Mouse (Mus musculus): ENCODE data around the gene Gramd1c.
A peak's percentile ranks its signal among the peaks of the same experiment; 100 is the strongest.

Gramd1c gene

DNA sequence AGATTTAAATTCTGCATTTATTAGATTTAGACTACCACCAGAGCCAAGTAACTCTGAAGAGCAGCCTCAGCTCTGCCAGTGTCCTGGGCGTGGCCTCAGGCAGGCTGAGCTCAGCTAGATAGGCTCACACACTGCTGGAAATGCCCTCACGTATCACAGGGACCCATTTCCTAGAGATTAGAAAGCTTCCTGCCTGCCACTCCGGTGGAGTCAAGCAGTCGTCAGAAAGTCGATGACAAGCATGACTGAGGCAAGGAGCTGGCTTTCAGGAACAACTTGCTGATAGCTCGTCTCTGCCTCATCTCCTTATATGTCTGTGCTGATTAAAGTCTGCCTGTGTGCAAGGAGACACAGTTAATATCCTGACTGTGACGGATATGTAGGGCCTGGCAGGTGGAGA is 44.8 kb downstream of the Gramd1c start:
- no peak for DNase-seq

DNA sequence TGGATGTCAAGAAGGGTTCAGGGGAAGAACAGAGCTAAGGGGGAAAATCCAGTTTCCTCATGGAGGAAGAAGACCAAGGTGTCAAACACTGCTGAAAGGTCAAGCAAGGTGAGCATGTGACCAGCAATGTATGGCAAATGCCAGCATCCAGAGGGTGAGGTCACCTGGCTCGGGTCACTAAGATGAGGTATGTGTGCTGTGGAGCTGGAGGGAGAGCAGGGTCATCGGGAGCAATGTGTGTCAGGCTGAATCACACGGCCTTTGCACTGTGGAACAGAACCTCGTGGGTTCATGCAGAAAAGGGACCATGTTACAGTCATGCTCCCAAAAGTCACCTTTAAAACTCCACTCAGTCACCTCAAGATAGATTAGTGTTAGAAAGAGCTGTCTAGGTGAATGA is 45.4 kb downstream of the Gramd1c start:
- no peak for DNase-seq

DNA sequence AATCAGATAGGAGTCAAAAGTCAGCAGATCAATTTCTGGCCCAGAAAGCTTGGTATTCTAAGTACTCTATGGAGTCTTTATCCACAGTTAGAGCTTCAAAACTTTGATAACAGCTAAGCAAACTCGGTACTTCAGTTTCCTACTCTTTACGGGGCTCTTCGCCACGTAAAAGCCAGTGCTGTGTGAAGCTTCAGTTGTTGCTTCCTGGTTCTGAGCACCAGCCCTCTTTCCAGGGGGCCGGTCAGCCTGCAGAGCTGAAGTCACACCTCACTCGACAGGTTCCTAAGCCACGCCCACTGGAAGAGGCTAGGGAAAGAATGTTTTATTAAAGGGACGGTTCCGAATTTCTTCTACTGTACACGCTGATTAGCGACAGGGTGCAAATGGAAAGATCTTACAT is 47.0 kb downstream of the Gramd1c start:
- DNase-seq = peak; percentile 75

DNA sequence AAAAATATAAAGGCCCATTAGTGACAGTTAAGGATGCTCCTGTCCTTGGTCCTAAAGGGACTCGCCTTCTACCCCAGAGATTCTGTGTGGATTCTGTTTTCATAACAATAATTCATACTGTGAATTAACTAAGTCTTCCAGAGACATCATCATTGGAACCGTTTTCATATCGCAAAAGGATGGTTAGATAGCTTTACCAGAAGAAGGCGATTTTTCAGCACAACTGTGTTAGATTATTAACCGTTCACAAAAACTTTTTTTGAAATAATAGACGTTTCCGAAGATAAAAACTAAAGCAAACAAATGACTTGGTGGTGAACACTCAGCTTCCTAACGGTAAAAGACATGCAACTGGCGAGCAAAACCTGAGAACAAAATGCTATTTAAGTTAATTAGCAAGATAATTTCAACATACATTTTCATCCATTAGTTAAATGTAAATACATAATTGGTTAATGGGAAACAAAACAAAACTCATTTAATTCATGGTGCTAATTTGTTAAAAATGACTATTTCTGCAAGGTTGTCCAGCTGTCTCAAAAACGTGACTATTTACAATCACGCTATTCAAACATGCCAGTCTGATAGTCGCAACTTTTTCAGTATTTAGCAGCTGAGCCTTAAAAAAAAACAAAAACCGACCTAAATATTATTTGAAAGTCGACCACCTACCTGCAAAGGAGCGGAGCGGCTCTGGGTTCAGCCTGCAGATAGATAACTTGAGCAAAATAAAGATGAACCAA is 47.6 kb downstream of the Gramd1c start:
- DNase-seq = no peak

DNA sequence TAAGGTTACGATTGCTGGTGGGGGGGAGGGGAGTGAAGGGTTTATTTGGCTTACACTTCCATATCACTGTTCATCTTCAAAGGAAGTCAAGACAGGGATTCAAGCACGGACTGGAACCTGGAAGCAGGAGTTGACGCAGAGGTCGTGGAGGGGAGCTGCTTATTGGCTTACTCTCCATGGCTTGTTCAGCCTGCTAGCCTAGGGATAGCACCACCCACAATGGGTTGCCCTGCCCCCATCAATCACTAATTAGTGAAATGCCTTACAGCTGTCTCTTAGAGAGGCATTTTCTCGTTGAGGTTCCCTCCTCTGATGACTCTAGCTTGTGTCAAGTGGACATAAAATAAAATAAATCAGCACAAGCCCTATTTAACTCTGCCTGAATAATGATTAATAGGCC is 52.1 kb downstream of the Gramd1c start:
- DNase-seq = no peak

DNA sequence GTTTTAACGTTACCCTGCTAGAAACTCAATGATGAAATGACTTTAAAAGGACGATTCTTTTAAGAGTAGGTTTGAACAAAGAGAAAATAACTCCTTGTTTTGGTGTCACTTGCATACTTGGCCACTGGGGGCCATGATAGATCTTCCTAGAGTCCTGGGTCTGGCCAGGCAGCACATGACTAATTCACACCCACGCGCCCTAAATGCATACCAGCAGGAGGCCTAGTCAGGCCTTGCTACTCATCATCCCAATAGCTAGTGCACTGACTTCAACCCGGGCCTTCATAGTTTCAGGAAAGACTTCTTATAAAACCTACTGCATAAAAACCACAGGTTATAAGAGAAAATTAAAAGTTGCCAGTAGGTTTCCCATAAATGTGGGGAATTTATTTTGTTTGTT is 61.1 kb downstream of the Gramd1c start:
- no peak for DNase-seq

DNA sequence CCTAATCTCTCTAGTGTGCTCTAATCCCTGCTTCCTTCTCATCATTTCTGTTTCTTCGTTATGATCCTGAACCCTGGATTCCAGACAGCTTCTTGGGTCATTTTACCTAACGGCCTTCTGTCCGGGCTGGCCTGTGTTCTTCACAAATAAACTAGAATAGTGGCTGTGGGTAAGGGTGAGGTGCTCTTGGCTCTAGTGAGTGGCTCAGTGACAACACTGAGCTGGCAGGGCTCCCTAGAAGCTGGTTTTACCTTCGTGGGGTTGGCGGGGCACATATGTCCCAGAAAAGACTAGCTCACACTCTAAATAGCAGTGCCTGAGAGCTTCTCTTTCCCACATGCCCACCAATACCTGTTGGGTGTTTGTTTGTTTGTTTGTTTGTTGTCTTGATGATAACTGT is 63.6 kb downstream of the Gramd1c start:
- no peak for DNase-seq

DNA sequence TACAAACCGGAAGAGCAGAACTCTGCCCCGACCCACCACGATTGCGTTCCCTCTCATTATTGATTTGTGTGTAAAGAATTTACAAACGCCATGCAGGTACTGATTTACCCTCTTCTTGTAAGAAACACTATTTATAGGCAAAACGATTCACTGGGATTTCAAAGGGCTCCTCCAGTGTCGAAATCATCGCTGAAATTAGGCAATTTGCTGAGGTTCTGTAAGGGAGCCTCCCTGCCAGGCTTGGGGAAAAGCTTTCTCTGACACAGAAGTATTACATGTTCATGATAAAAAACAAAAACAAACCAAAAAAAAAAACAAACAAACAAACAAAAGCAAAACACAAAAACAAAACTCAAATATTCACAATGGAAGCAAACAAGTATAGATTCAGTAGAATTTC is 64.0 kb downstream of the Gramd1c start:
- DNase-seq = no peak

DNA sequence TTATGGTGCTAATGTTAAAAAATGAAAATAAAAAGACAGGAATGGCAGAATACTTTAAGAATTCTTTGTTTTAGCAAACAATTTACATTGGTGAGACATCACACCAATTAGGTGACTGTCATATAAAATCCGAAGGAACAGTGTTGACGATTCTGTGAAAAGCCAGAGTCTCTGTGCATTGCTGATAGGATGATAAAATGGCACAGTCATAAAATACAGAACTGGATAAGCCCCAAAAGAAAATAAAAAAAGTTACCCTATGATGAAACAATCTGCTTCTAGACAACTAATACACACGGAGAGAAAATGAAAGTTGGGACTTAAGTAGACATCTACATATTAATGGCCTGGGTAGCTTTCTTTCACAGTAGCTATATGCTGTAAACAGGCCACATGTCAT is 68.5 kb downstream of the Gramd1c start:
- no peak for DNase-seq

DNA sequence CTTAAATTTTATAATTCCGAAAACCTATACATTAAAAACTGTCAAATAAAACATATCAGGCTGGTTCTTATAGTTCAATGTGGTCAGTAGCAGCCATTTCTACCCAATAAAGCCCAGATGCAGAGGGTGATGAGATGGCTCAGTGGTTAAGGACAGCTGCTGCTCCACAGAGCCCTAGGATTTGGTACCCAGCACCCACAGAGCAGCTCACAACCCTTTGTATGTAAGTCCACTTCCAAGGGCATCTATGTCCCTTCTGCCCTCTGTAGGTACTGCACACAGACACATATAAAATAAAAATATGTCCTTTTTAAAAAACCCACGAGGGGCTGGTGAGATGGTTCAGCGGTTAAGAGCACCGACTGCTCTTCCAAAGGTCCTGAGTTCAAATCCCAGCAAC is 76.8 kb downstream of the Gramd1c start:
- no peak for DNase-seq

DNA sequence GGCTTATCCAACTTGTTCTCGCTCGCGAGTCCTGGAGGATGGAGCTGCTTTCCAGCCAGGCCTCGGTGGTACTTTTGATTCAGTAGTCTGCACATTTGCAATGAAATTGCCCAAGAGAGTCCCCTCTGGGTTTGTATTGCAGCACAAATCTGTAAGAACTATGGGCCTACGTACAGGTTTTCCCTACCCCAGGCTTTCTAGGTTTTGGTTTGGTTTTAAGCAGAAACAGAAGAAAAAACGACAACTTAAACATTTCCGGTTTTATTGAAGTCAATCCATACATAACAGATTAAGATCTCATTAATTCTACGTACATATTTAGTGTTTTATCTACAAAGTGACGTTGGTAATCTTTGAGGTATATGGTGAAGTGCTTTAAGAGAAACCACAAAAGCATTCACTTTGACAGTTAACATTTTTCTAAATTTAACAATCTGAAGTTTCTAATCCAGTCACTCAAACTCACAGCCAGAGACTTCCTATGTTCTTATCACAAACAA is 83.0 kb downstream of the Gramd1c start:
- no peak for DNase-seq

DNA sequence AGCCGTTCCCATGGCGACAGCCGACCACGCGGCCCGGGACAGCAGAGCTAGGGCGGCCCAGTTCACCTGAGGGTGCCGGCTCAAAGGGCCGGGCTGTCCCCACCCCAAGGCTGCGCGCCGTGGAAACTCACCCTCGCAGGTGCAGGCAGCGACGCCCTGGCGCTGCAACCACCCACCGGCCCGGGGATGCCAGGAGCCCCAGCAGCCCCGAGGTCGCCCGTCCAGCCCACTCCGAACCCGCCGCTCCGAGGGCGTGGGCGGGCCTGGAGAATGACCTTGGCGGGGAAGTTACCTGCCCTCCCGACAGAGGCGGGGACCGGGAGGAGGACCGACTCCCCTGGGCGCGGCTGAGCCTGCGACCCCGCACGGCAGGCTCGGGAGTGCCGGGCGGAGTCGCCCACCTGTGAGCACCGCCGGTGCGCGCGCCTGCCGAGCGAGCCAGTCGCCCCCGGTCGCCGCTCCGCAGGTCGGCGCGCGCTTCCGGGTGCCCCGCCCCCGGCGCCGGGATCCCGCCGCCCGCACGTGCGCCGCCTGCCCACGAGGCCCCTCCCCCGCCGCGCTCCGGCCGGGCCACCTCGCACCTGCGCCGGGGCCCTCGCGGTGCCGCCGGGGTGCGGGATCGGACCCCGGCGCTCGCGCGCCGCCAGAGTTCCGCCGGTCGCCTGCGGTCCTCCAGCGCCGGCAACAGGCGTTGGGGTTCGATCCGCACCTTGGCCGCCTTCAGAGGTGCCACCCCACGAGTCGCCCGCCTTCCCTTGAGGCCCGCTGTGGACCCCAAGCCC is 83.6 kb downstream of the Gramd1c start, which contains the start of gene Zdhhc23:
Gene Zdhhc23, minus strand, starts transcription at position 464 of the 782 bp plus-strand sequence.
- DNase-seq = peak; percentile 68

DNA sequence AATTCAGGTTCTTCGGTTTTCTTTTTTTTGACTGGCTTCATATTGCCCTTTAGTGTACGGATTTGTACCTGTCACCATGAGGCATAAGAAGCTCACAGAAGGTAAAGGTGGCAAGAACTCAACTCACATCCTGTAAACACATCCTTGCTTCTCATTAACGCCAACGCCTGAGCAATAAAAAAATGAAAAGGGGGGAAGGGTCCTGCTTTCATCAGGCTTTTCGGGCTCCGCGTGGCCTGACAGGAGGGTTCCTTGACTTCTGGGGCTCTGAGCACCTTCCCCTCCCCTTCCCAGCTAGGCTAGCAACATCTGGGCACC is 84.2 kb downstream of the Gramd1c start:
- DNase-seq = no peak

DNA sequence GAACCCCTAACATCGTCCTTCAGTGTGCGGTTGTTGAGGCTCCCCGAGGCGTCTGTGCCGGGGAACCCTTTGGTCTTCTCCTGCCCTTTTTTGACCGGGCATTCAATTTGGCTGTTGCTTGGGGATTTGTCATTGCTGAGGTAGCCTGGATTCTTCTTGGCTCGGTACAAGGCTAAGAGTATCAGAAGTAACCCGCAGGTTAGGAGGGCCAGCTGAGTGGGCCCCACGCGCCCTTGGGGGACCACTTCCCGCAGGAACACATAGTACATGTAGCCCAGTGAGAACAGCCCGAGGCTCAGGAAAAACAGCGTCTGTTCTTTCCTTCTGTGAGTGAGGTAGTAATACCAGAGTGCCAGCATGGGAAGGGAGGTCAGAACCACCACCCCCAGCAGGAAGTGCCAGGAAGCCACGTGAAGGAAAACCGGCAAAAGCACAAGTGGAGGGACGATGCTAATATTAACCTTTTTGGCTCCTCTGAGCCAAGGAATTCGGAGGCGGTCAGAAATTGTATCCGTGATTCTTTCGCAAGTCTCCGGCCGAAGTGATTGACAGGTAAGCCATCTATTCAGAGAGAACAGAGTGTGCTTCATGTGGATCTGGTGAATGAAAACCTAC is 89.4 kb downstream of the Gramd1c start:
- DNase-seq = no peak

DNA sequence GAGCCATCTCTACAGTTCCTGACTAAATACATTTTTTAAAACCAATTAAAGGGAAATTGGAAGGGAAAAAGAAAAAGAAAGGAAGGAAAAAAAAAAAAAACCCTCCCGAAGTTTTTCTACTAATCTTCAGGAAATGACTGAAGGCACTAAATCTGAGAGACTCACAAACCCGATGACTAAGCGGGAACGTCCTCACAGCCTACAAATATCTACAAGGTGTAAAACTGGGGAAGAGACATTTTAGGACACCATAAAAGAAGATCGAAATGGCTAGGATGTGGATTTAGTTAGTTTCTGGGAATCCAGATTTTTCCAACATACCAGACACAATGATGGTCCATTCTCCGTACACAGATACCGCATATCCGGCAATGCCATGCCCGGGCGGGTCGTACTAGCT is 90.0 kb downstream of the Gramd1c start:
- no peak for DNase-seq

DNA sequence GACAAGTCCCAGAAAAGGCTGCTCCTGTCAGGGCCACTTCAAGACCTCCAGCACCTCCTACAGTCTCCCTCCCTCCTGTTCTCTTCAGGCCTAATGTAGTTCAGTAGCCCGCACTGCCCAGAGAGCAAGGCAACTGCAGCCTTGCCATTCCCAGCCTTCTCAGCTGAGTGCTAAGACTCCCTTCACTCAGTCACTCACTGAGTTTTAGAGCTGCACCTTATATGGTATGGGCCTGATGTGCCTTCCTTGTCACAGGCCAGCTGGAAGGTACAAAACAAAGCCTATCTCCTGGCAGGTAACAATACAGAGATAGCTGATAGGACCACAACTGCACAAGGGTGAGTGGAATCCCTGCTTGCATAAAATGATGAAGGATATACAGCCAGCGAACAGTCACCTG is 90.8 kb downstream of the Gramd1c start:
- DNase-seq = no peak

DNA sequence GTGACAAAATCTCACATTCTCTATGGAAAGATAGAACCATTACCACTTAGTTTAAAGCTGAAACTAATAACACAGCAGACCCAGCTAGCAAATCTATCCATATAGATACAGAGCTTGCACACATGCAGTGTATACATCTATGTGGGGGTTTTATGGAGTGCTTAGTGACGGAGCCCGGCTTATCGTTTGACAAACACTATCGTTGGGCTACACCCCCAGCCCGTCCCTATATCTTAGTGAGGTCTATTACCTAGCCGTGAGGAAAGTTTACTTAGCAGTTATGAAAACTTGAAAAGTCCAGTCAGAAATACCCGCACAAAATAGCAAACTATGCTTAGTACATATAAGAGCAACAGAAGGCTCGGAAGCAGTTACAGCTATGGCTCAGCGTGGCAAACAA is 91.4 kb downstream of the Gramd1c start:
- DNase-seq = no peak

DNA sequence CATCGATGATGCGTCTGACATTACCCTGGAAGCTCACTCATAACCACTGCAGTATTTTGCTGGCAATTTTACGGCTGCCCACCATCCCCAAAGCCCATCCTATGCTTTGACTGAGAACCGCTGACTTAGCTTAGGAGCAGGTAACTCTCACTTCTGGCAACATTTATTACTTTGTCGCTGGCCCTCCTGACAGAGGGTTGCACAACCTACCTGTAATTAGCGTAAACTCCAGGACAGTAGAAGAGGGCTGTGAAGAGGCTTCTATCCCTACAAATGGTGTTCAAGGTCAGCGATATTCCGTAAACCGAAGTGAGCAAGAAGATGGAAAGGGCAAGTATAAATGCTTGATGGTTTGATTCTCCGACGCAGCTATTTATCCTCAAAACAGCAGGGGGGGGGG is 92.0 kb downstream of the Gramd1c start:
- no peak for DNase-seq

DNA sequence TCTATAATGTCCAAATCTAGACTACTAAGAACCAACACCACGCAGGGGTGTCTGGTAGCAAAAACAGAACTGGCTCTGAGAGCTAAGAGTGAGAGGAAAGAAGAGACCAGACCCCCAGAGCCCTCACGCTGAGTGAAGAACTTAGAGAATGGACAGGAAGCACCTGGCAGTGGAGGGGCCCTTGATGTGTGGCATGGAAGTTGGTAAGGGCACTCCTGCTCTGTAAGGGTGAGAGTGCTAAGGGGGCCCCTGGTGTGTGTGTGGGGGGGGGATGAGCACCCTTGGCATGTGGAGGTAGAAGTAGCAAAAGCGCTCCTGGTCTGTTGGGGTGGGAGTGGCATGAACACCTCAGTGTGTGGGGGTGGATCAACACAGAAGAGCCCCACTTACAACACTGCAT is 92.7 kb downstream of the Gramd1c start:
- no peak for DNase-seq

DNA sequence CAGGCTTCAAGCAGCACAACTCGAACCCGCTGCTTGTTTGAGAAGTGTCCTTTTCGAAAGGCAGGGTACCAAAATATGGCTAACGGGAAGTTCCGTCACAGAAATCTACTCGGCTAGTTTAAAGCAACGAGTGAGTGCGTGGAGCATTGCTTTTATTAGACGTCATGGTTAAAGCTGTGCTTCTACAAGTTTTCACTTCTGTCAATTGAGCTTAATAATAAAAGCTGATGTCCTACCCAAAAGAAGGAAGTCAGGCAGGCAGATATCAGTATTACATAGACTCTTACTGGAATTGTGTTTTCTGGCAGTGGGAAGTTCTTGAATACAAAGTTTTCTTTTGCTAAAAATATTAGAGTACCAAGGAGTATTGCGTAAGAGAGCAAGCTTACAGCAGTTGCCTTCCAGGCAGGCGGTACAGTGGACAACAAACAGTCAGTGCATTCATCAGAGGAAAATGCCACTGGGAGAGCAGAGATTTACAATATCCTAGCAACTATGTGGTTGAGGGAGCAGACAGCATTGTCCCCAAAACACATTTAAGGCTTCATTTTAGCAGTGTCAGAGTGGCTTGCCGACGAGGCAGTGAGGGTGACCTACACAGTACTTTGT is 97.3 kb downstream of the Gramd1c start:
- no peak for DNase-seq

DNA sequence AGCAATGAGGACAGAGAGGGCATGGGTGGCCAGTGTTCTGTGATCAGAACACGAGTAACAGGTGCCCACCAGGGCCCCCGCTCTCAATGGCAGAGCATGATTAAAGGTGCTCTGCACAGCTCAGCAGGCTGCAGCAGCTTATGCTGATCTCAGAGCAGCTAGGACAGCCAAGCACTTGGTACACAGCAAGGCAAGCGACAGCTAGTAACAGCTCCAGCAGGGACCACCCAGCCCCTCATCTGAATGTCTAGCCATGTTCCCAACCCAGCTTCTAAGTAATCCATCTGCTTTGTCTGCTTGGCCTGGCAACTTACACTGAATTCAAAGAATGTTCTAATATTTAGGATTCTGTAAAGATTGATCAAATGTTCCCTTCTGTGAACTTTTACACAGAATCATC is 99.4 kb downstream of the Gramd1c start:
- no peak for DNase-seq

DNA sequence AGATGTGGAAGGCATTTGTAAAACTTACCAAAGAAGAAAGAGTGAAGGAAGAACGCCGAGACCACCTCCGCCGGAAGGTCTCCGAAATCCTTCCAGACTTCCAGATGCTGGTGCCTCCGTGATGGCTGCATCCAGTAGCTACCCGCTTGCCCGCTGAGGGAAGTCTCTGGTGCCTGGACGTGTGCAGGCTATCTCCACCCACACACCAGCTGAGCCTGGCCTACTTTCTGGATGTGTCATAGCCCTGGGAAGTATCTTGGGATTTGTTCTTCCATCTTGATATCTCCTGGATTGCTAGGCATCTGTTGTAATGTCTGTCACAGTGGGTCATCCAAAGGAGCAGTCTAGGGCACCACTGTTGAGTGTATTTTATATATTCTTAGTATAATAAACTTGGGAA is 99.9 kb downstream of the Gramd1c start:
- DNase-seq = no peak

DNA sequence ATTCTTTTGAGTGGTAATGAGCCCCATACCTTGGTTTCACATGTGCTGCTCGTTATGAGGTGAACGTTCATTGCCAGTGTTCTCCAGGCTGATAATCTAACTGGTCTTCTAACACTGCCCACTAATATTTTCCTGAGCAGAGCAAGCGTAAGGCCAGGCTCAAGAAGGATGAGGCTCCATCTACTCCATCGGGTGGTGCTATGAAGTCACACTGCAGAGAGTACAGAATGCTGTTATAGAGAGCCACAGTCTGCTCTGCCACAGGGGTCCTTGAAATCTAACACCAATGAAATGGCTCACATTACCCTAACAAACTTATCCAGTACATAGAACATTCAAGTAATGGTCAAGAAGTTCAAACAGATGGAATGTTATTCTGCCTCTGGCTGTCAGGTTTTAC is 105.1 kb downstream of the Gramd1c start:
- no peak for DNase-seq

DNA sequence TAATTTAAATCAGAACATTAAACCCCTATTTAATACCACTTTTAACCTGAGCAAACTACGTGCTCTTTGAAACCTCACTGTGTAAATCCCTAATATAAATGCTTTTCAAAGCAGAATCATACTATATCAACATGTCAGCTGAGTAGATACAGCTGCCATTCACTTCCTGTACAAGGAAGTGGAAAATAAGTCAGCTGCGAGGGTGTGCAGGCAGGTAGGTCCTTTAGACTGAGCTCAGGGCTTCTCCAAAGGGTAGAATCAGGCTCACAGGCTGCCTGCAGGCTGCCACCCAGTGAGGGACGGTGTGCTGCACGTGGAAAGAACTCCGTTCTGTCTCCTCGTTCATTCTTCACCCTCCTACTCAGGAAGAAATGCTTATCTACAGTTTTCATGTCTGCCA is 108.2 kb downstream of the Gramd1c start:
- no peak for DNase-seq
